Mouse (Mus musculus) G1E (cell line): Measurements from ENCODE around the gene Igsf21.

Experiments used
- CTCF ChIP-seq: IDR thresholded peaks from 2 replicates; pipeline ENCODE4 v1.5.1; 2012; ENCODE audit warnings: low read depth, low read length, inconsistent platforms, mixed read lengths
- GATA2 ChIP-seq: IDR thresholded peaks from 2 replicates; pipeline ENCODE4 v1.6.1; 2012; ENCODE audit warnings: low read depth, low read length, inconsistent platforms, borderline replicate concordance
- TAL1 ChIP-seq: conservative IDR thresholded peaks from 2 replicates; pipeline ENCODE4 v1.6.1; 2012; ENCODE audit warnings: low read depth, low read length, inconsistent platforms, mixed read lengths

GRCm38 (mm10) chr4:140091693-140092092 lies 154.9 kb downstream of the Igsf21 start:
- TF ChIP-seq CTCF (no peak), GATA2 (no peak), TAL1 (no peak)
